Mouse (Mus musculus): Measurements from ENCODE around the gene Nr4a2. TPM values are rescaled to one million over a fixed set of nuclear protein-coding genes. Genes with fewer than 3 reads are reported as not detected.

The Nr4a2 gene
- polyA plus RNA-seq, 1 experiment from 2014 or later: 7.8 TPM

- WGBS: 0% methylated on average over 14 of the region's 14 CpGs
- H3K27ac ChIP-seq: no peak overlapping the region
Observed at GRCm38 (mm10) chr2:57109926-57110325, 13.9 kb downstream of the Nr4a2 start.

GRCm38 (mm10) chr2:57109301-57109700 is 14.5 kb downstream of the Nr4a2 start:
- Histone ChIP-seq H3K9me3 (no peaks in the 10 kb centered on the region), H3K4me1 (peaks cover 60% of the 10 kb centered on the region), H3K27me3 (ENCODE audit: poor library complexity, severe bottlenecking) (peaks cover 100% of the 10 kb centered on the region), H3K4me3 (no peak overlapping the region), H3K36me3 (replicated peaks) (peaks cover 4% of the 10 kb centered on the region; the same call in 1 of the 2 replicates), H3K27ac (no peak overlapping the region)
- peak; percentile 34 for DNase-seq (ENCODE audit: extremely low spot score, low spot score)
- 3% methylated on average over 11 of the region's 11 CpGs for WGBS

More at GRCm38 (mm10) chr2:57109926-57110325, 13.9 kb downstream of the Nr4a2 start:
- peaks cover 4% of the 10 kb centered on the region; the same call in 1 of the 2 replicates for H3K36me3 ChIP-seq (replicated peaks)
- peaks cover 60% of the 10 kb centered on the region for H3K4me1 ChIP-seq
- H3K9me3 ChIP-seq: no peaks in the 10 kb centered on the region
- H3K4me3 ChIP-seq: no peak overlapping the region
- H3K27me3 ChIP-seq (ENCODE audit: poor library complexity, severe bottlenecking): peaks cover 94% of the 10 kb centered on the region
- DNase-seq (ENCODE audit: extremely low spot score, low spot score): peak; percentile 39

- no peak overlapping the region for H3K4me3 ChIP-seq
- H3K4me1 ChIP-seq: peaks cover 61% of the 10 kb centered on the region
- peaks cover 4% of the 10 kb centered on the region; the same call in 1 of the 2 replicates for H3K36me3 ChIP-seq (replicated peaks)
- H3K27me3 ChIP-seq (ENCODE audit: poor library complexity, severe bottlenecking): peaks cover 100% of the 10 kb centered on the region
- 10% methylated on average over 7 of the region's 7 CpGs for WGBS
- no peak overlapping the region for H3K27ac ChIP-seq
- no peaks in the 10 kb centered on the region for H3K9me3 ChIP-seq
- DNase-seq (ENCODE audit: extremely low spot score, low spot score): no peak
Observed at GRCm38 (mm10) chr2:57108349-57108930, 15.4 kb downstream of the Nr4a2 start.

- Histone ChIP-seq H3K4me3 (no peak overlapping the region), H3K36me3 (replicated peaks) (no peaks in the 10 kb centered on the region; the same call in 1 of the 2 replicates), H3K9me3 (no peaks in the 10 kb centered on the region), H3K27me3 (ENCODE audit: poor library complexity, severe bottlenecking) (peaks cover 100% of the 10 kb centered on the region), H3K4me1 (peaks cover 53% of the 10 kb centered on the region), H3K27ac (no peak overlapping the region)
- 6% methylated on average over 7 of the region's 7 CpGs for WGBS
- DNase-seq (ENCODE audit: extremely low spot score, low spot score): no peak
Observed at GRCm38 (mm10) chr2:57105401-57105800, 18.4 kb downstream of the Nr4a2 start.

- H3K36me3 ChIP-seq (replicated peaks): no peaks in the 10 kb centered on the region; the same call in 1 of the 2 replicates
- no peak overlapping the region for H3K27ac ChIP-seq
- no peaks in the 10 kb centered on the region for H3K9me3 ChIP-seq
- 3% methylated on average over 8 of the region's 8 CpGs for WGBS
- DNase-seq (ENCODE audit: extremely low spot score, low spot score): peak; percentile 27
- peaks cover 100% of the 10 kb centered on the region for H3K27me3 ChIP-seq (ENCODE audit: poor library complexity, severe bottlenecking)
- peaks cover 46% of the 10 kb centered on the region for H3K4me1 ChIP-seq
- peak overlapping the region; percentile 56; the same call in 1 of the 2 replicates for H3K4me3 ChIP-seq
Observed at GRCm38 (mm10) chr2:57104731-57105130, 19.1 kb downstream of the Nr4a2 start.

GRCm38 (mm10) chr2:57103845-57104660 is 19.8 kb downstream of the Nr4a2 start:
- Histone ChIP-seq H3K4me1 (peaks cover 39% of the 10 kb centered on the region), H3K27me3 (ENCODE audit: poor library complexity, severe bottlenecking) (peaks cover 100% of the 10 kb centered on the region), H3K4me3 (peak overlapping the region; percentile 56), H3K27ac (no peak overlapping the region), H3K36me3 (replicated peaks) (no peaks in the 10 kb centered on the region; the same call in 1 of the 2 replicates), H3K9me3 (no peaks in the 10 kb centered on the region)
- DNase-seq (ENCODE audit: extremely low spot score, low spot score): peak; percentile 36
- WGBS: under 1% methylated on average over 26 of the region's 26 CpGs

GRCm38 (mm10) chr2:57102856-57103844 is 20.7 kb downstream of the Nr4a2 start:
- Histone ChIP-seq H3K27me3 (ENCODE audit: poor library complexity, severe bottlenecking) (peaks cover 100% of the 10 kb centered on the region), H3K4me3 (peak overlapping the region; percentile 56), H3K9me3 (no peaks in the 10 kb centered on the region), H3K27ac (no peak overlapping the region), H3K36me3 (replicated peaks) (no peaks in the 10 kb centered on the region), H3K4me1 (peaks cover 30% of the 10 kb centered on the region)
- WGBS: under 1% methylated on average over 37 of the region's 37 CpGs
- peak; percentile 43 for DNase-seq (ENCODE audit: extremely low spot score, low spot score)

GRCm38 (mm10) chr2:57102091-57102855 is 21.5 kb downstream of the Nr4a2 start:
- under 1% methylated on average over 51 of the region's 51 CpGs for WGBS
- no peak overlapping the region for H3K27ac ChIP-seq

GRCm38 (mm10) chr2:57100241-57100640 is 23.6 kb downstream of the Nr4a2 start:
- Histone ChIP-seq H3K36me3 (replicated peaks) (no peaks in the 10 kb centered on the region), H3K4me3 (no peak overlapping the region), H3K27ac (no peak overlapping the region), H3K9me3 (no peaks in the 10 kb centered on the region), H3K4me1 (peaks cover 29% of the 10 kb centered on the region), H3K27me3 (ENCODE audit: poor library complexity, severe bottlenecking) (peaks cover 91% of the 10 kb centered on the region)
- no peak for DNase-seq (ENCODE audit: extremely low spot score, low spot score)
- WGBS: 74% methylated on average over 3 of the region's 3 CpGs

More at GRCm38 (mm10) chr2:57102091-57102855, 21.5 kb downstream of the Nr4a2 start:
- Histone ChIP-seq H3K4me3 (peak overlapping the region; percentile 56), H3K9me3 (no peaks in the 10 kb centered on the region), H3K4me1 (peaks cover 29% of the 10 kb centered on the region), H3K27me3 (ENCODE audit: poor library complexity, severe bottlenecking) (peaks cover 100% of the 10 kb centered on the region), H3K36me3 (replicated peaks) (no peaks in the 10 kb centered on the region)
- DNase-seq (ENCODE audit: extremely low spot score, low spot score): peak; percentile 54

GRCm38 (mm10) chr2:57072452-57072851 is 51.4 kb downstream of the Nr4a2 start:
- Histone ChIP-seq H3K4me3 (no peak overlapping the region), H3K27ac (no peak overlapping the region), H3K4me1 (peaks cover 10% of the 10 kb centered on the region; the same call in 1 of the 2 replicates), H3K36me3 (replicated peaks) (no peaks in the 10 kb centered on the region), H3K9me3 (no peaks in the 10 kb centered on the region), H3K27me3 (ENCODE audit: poor library complexity, severe bottlenecking) (no peaks in the 10 kb centered on the region)
- WGBS: 80% methylated on average over 9 of the region's 9 CpGs
- DNase-seq (ENCODE audit: extremely low spot score, low spot score): no peak

- WGBS: 79% methylated on average over 1 of the region's 1 CpGs
- Histone ChIP-seq H3K27ac (no peak overlapping the region), H3K4me1 (peaks cover 9% of the 10 kb centered on the region; the same call in 1 of the 2 replicates), H3K4me3 (no peak overlapping the region), H3K9me3 (no peaks in the 10 kb centered on the region), H3K27me3 (ENCODE audit: poor library complexity, severe bottlenecking) (no peaks in the 10 kb centered on the region), H3K36me3 (replicated peaks) (no peaks in the 10 kb centered on the region)
- DNase-seq (ENCODE audit: extremely low spot score, low spot score): no peak
Observed at GRCm38 (mm10) chr2:57063480-57063879, 60.3 kb downstream of the Nr4a2 start.
